Mouse (Mus musculus): ENCODE data around the gene Agbl3. TPM values are rescaled to one million over a fixed set of nuclear protein-coding genes. Genes with fewer than 3 reads are reported as not detected.
A peak's percentile ranks its signal among the peaks of the same experiment; 100 is the strongest.

Agbl3 gene
- total RNA-seq, 1 experiment from 2014 or later, result 6.1 TPM

GRCm38 (mm10) chr6:34777981-34778668 is 2.1 kb upstream of the Agbl3 start:
- ATAC-seq (ENCODE audit: extremely low read depth, insufficient number of reproducible peaks, low FRiP score, poor library complexity, severe bottlenecking), result no peak

GRCm38 (mm10) chr6:34780943-34781289 is 684 bp downstream of the Agbl3 start:
- ATAC-seq (ENCODE audit: extremely low read depth, insufficient number of reproducible peaks, low FRiP score, poor library complexity, severe bottlenecking), result no peak

- no peak for ATAC-seq (ENCODE audit: extremely low read depth, insufficient number of reproducible peaks, low FRiP score, poor library complexity, severe bottlenecking)
Observed at GRCm38 (mm10) chr6:34782493-34782892, 2.3 kb downstream of the Agbl3 start.

- no peak for ATAC-seq (ENCODE audit: extremely low read depth, insufficient number of reproducible peaks, low FRiP score, poor library complexity, severe bottlenecking)
Observed at GRCm38 (mm10) chr6:34796881-34797280, 16.6 kb downstream of the Agbl3 start.

- ATAC-seq (ENCODE audit: extremely low read depth, insufficient number of reproducible peaks, low FRiP score, poor library complexity, severe bottlenecking), result no peak
Observed at GRCm38 (mm10) chr6:34797887-34798286, 17.7 kb downstream of the Agbl3 start.

GRCm38 (mm10) chr6:34805582-34805981 is 25.4 kb downstream of the Agbl3 start:
- ATAC-seq (ENCODE audit: extremely low read depth, insufficient number of reproducible peaks, low FRiP score, poor library complexity, severe bottlenecking), result no peak

- ATAC-seq (ENCODE audit: extremely low read depth, insufficient number of reproducible peaks, low FRiP score, poor library complexity, severe bottlenecking), result no peak
Observed at GRCm38 (mm10) chr6:34810651-34811050, 30.4 kb downstream of the Agbl3 start.

GRCm38 (mm10) chr6:34824406-34824805 is 44.2 kb downstream of the Agbl3 start:
- no peak for ATAC-seq (ENCODE audit: extremely low read depth, insufficient number of reproducible peaks, low FRiP score, poor library complexity, severe bottlenecking)

- ATAC-seq (ENCODE audit: extremely low read depth, insufficient number of reproducible peaks, low FRiP score, poor library complexity, severe bottlenecking), result no peak
Observed at GRCm38 (mm10) chr6:34832352-34832751, 52.1 kb downstream of the Agbl3 start.

- no peak for ATAC-seq (ENCODE audit: extremely low read depth, insufficient number of reproducible peaks, low FRiP score, poor library complexity, severe bottlenecking)
Observed at GRCm38 (mm10) chr6:34861546-34862053, 81.4 kb downstream of the Agbl3 start.

GRCm38 (mm10) chr6:34862381-34862780 is 82.1 kb downstream of the Agbl3 start:
- peak; percentile 21; the same call in 1 of the 2 replicates for ATAC-seq (ENCODE audit: extremely low read depth, insufficient number of reproducible peaks, low FRiP score, poor library complexity, severe bottlenecking)

- ATAC-seq (ENCODE audit: extremely low read depth, insufficient number of reproducible peaks, low FRiP score, poor library complexity, severe bottlenecking), result peak; percentile 75
Observed at GRCm38 (mm10) chr6:34862791-34863403, 82.7 kb downstream of the Agbl3 start, which contains the start of gene Tmem140. Gene Tmem140 (plus strand): TSS chr6:34863146.

- ATAC-seq (ENCODE audit: extremely low read depth, insufficient number of reproducible peaks, low FRiP score, poor library complexity, severe bottlenecking), result no peak
Observed at GRCm38 (mm10) chr6:34863786-34864514, 83.7 kb downstream of the Agbl3 start.

- no peak for ATAC-seq (ENCODE audit: extremely low read depth, insufficient number of reproducible peaks, low FRiP score, poor library complexity, severe bottlenecking)
Observed at GRCm38 (mm10) chr6:34865213-34865612, 85.0 kb downstream of the Agbl3 start.

GRCm38 (mm10) chr6:34865711-34866593 is 85.7 kb downstream of the Agbl3 start:
- no peak for ATAC-seq (ENCODE audit: extremely low read depth, insufficient number of reproducible peaks, low FRiP score, poor library complexity, severe bottlenecking)

GRCm38 (mm10) chr6:34866786-34867185 is 86.6 kb downstream of the Agbl3 start:
- no peak for ATAC-seq (ENCODE audit: extremely low read depth, insufficient number of reproducible peaks, low FRiP score, poor library complexity, severe bottlenecking)

GRCm38 (mm10) chr6:34867301-34867994 is 87.2 kb downstream of the Agbl3 start:
- ATAC-seq (ENCODE audit: extremely low read depth, insufficient number of reproducible peaks, low FRiP score, poor library complexity, severe bottlenecking), result no peak

- ATAC-seq (ENCODE audit: extremely low read depth, insufficient number of reproducible peaks, low FRiP score, poor library complexity, severe bottlenecking), result no peak
Observed at GRCm38 (mm10) chr6:34867995-34868350, 87.7 kb downstream of the Agbl3 start.

Measured in neutrophil, adult 5-6 weeks (primary cell).